Mouse (Mus musculus): Measurements from ENCODE around the gene 2210408I21Rik. TPM values are rescaled to one million over a fixed set of nuclear protein-coding genes. Genes with fewer than 3 reads are reported as not detected.

Gene 2210408I21Rik
- polyA plus RNA-seq, 1 experiment from 2014 or later, result 13.7 TPM

DNA sequence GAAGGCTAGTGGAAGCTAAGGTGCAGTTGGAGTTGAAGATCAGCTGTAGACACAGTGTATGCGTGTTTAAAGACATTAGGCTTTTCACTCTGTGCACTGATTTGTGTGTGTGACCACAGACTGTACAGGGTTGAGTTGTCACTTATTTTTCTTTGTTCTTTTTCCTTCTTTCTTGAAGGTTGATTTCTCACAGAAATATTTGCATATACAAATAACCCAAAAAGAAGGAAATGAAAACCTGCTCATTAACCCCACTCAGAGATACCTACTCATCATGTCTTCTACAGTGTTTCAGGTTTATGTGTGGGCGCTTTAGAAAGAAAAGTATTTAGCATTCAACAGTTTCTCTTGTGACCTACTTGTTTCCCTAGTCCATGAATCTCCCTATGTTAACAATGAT is 5.5 kb downstream of the 2210408I21Rik start:
- Histone ChIP-seq H3K27me3 (ENCODE audit: control insufficient read depth, insufficient read depth, low read length) (no peaks in the 10 kb centered on the region), H3K27ac (replicated peaks; ENCODE audit: low read depth, low read length) (no peak overlapping the region), H3K4me3 (ENCODE audit: low read depth, low read length) (no peak overlapping the region), H3K4me2 (ENCODE audit: low read depth, low read length) (no peak overlapping the region), H3K4me1 (ENCODE audit: control insufficient read depth, insufficient read depth, low read length) (no peaks in the 10 kb centered on the region), H3K9ac (replicated peaks; ENCODE audit: low read length) (no peak overlapping the region), H3K9me3 (replicated peaks; ENCODE audit: control insufficient read depth, low read length) (no peaks in the 10 kb centered on the region), H3K36me3 (replicated peaks; ENCODE audit: control insufficient read depth, insufficient read depth, low read depth, low read length) (no peaks in the 10 kb centered on the region)
- ATAC-seq (replicated peaks; ENCODE audit: insufficient number of reproducible peaks, low FRiP score, low TSS enrichment, low read depth) (no peak), DNase-seq (ENCODE audit: low spot score) (no peak)
- 90% methylated on average over 2 of the region's 2 CpGs for WGBS

DNA sequence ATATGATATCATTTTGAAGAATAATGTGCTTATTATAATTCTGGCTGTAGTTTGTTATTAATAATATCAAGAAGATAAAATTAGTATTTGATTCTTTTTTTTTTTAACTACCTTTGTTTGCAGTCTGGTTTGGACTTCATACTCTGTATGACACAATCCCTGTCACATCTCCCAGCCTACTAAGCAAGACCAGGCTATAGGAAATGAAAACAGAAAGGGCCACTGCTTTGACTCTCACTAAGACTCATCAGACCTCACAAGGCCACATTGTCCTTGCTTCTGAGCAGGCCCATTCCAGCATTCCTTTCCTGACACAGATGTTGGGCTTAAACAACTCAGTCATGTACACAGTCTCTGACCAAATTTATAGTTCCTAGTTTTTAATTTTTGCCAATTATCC is 42.6 kb downstream of the 2210408I21Rik start:
- H3K27ac ChIP-seq (replicated peaks; ENCODE audit: low read depth, low read length), result no peak overlapping the region
- H3K36me3 ChIP-seq (replicated peaks; ENCODE audit: control insufficient read depth, insufficient read depth, low read depth, low read length), result no peaks in the 10 kb centered on the region
- no peaks in the 10 kb centered on the region for H3K9me3 ChIP-seq (replicated peaks; ENCODE audit: control insufficient read depth, low read length)
- ATAC-seq (replicated peaks; ENCODE audit: insufficient number of reproducible peaks, low FRiP score, low TSS enrichment, low read depth), result no peak
- DNase-seq (ENCODE audit: low spot score), result no peak
- H3K9ac ChIP-seq (replicated peaks; ENCODE audit: low read length), result no peak overlapping the region
- no peak overlapping the region for H3K4me3 ChIP-seq (ENCODE audit: low read depth, low read length)
- no peaks in the 10 kb centered on the region for H3K4me1 ChIP-seq (ENCODE audit: control insufficient read depth, insufficient read depth, low read length)
- no peaks in the 10 kb centered on the region for H3K27me3 ChIP-seq (ENCODE audit: control insufficient read depth, insufficient read depth, low read length)
- H3K4me2 ChIP-seq (ENCODE audit: low read depth, low read length), result no peak overlapping the region

DNA sequence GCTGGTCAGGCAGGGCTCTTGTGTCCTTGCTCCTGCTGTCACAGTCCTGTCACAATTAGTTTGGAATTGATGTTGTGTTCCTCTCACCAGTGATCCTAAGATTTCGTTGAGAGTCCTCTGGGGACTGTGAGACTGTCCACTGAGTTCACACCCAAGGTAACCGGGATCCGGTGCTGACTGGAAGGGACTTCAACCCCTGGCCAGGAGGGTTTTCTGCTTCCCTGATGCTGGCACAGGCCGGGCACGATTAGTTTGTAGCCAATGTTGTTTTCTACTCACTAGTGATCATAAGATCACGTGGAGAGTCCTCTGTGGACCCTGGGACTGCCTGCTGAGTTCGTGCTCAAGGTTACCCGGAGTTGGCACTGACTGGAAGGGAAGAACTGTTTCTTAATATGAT is 55.3 kb downstream of the 2210408I21Rik start:
- Histone ChIP-seq H3K4me1 (ENCODE audit: control insufficient read depth, insufficient read depth, low read length) (no peaks in the 10 kb centered on the region), H3K9me3 (replicated peaks; ENCODE audit: control insufficient read depth, low read length) (no peaks in the 10 kb centered on the region), H3K9ac (replicated peaks; ENCODE audit: low read length) (no peak overlapping the region), H3K27ac (replicated peaks; ENCODE audit: low read depth, low read length) (no peak overlapping the region), H3K4me3 (ENCODE audit: low read depth, low read length) (no peak overlapping the region), H3K4me2 (ENCODE audit: low read depth, low read length) (no peak overlapping the region), H3K27me3 (ENCODE audit: control insufficient read depth, insufficient read depth, low read length) (no peaks in the 10 kb centered on the region), H3K36me3 (replicated peaks; ENCODE audit: control insufficient read depth, insufficient read depth, low read depth, low read length) (no peaks in the 10 kb centered on the region)
- DNase-seq (ENCODE audit: low spot score), result no peak
- 89% methylated on average over 8 of the region's 8 CpGs for WGBS
- ATAC-seq (replicated peaks; ENCODE audit: insufficient number of reproducible peaks, low FRiP score, low TSS enrichment, low read depth), result no peak

DNA sequence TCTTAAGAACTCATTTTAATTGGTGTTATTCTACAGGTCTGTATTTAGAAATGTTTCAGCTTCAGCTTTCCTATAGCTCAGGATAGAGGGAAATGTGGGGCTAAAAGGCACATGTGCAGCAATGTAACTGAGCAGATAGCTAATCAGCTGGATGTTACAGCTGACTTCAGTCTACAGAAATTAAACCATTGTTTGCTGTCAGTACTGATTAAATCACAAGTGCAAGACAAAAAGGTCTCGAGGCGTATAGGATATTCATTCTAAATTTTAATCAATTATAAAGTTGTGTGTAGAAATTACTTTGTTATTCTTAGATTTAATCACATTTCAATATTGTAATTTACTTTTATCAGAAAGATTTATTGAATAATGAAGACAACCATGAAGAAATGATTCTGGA is 56.9 kb downstream of the 2210408I21Rik start:
- WGBS, result 66% methylated on average over 2 of the region's 2 CpGs
- Histone ChIP-seq H3K36me3 (replicated peaks; ENCODE audit: control insufficient read depth, insufficient read depth, low read depth, low read length) (no peaks in the 10 kb centered on the region), H3K27me3 (ENCODE audit: control insufficient read depth, insufficient read depth, low read length) (no peaks in the 10 kb centered on the region), H3K27ac (replicated peaks; ENCODE audit: low read depth, low read length) (no peak overlapping the region), H3K4me2 (ENCODE audit: low read depth, low read length) (no peak overlapping the region), H3K9me3 (replicated peaks; ENCODE audit: control insufficient read depth, low read length) (no peaks in the 10 kb centered on the region), H3K4me1 (ENCODE audit: control insufficient read depth, insufficient read depth, low read length) (no peaks in the 10 kb centered on the region), H3K9ac (replicated peaks; ENCODE audit: low read length) (no peak overlapping the region), H3K4me3 (ENCODE audit: low read depth, low read length) (no peak overlapping the region)
- DNase-seq (ENCODE audit: low spot score), result no peak
- no peak for ATAC-seq (replicated peaks; ENCODE audit: insufficient number of reproducible peaks, low FRiP score, low TSS enrichment, low read depth)

DNA sequence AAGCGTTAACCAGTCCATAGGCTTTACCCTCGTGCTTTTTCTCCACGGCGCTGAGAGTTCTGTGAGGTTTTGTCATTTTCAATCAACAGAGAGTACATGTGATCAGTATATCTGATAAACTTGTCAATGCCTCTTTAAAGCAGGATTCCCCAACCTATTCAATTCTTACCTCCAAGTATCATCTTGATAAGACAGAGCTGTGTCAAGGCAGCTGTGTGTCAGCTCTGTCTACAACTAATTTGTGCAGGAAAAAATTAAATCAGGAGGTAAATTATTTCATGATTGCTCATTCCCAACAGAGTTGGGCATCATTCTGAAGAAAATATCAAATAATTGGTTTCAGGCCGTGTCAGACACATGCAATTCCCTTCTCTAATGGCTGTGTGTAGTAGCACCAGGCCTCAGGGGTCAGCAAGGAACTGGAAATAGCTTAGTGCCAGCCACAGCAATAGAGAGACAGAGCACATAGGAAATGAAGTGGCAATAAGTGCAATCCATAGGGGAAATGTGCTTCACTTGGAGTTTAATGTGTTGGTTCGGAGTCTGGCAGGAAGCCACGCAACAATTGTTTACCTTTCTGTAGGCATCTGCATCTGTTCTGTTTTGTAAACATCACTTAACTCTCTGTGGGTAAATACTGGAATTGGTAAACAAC is 73.6 kb downstream of the 2210408I21Rik start:
- ATAC-seq (replicated peaks; ENCODE audit: insufficient number of reproducible peaks, low FRiP score, low TSS enrichment, low read depth) (no peak), DNase-seq (ENCODE audit: low spot score) (peak; percentile 1)
- Histone ChIP-seq H3K9ac (replicated peaks; ENCODE audit: low read length) (no peak overlapping the region), H3K36me3 (replicated peaks; ENCODE audit: control insufficient read depth, insufficient read depth, low read depth, low read length) (no peaks in the 10 kb centered on the region), H3K27ac (replicated peaks; ENCODE audit: low read depth, low read length) (no peak overlapping the region), H3K9me3 (replicated peaks; ENCODE audit: control insufficient read depth, low read length) (no peaks in the 10 kb centered on the region), H3K4me1 (ENCODE audit: control insufficient read depth, insufficient read depth, low read length) (no peaks in the 10 kb centered on the region), H3K4me3 (ENCODE audit: low read depth, low read length) (no peak overlapping the region), H3K4me2 (ENCODE audit: low read depth, low read length) (no peak overlapping the region), H3K27me3 (ENCODE audit: control insufficient read depth, insufficient read depth, low read length) (no peaks in the 10 kb centered on the region)
- 64% methylated on average over 7 of the region's 7 CpGs for WGBS

DNA sequence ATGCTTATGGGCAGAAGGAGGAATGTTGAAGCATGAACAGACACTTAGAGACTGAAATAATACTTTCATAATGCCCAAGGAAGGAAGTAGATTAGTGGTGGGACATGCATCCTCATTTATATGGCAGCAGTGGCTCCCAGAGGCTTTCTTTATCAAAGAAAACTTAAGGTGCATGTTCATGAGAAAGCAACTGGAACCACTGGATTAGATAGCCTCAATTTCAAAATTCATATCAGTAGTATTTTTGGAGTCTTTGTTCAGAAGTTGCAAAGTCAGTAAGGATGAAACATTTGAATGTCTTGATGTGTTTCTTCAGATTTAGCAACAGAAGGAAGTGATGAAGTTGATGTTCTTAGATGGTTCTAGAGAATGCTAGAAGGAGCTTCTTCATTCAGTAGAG is 77.9 kb downstream of the 2210408I21Rik start:
- H3K9ac ChIP-seq (replicated peaks; ENCODE audit: low read length), result no peak overlapping the region
- H3K36me3 ChIP-seq (replicated peaks; ENCODE audit: control insufficient read depth, insufficient read depth, low read depth, low read length), result no peaks in the 10 kb centered on the region
- H3K4me3 ChIP-seq (ENCODE audit: low read depth, low read length), result no peak overlapping the region
- H3K4me2 ChIP-seq (ENCODE audit: low read depth, low read length), result no peak overlapping the region
- H3K27ac ChIP-seq (replicated peaks; ENCODE audit: low read depth, low read length), result no peak overlapping the region
- H3K4me1 ChIP-seq (ENCODE audit: control insufficient read depth, insufficient read depth, low read length), result no peaks in the 10 kb centered on the region
- DNase-seq (ENCODE audit: low spot score) (no peak), ATAC-seq (replicated peaks; ENCODE audit: insufficient number of reproducible peaks, low FRiP score, low TSS enrichment, low read depth) (no peak)
- H3K9me3 ChIP-seq (replicated peaks; ENCODE audit: control insufficient read depth, low read length), result no peaks in the 10 kb centered on the region
- no peaks in the 10 kb centered on the region for H3K27me3 ChIP-seq (ENCODE audit: control insufficient read depth, insufficient read depth, low read length)

DNA sequence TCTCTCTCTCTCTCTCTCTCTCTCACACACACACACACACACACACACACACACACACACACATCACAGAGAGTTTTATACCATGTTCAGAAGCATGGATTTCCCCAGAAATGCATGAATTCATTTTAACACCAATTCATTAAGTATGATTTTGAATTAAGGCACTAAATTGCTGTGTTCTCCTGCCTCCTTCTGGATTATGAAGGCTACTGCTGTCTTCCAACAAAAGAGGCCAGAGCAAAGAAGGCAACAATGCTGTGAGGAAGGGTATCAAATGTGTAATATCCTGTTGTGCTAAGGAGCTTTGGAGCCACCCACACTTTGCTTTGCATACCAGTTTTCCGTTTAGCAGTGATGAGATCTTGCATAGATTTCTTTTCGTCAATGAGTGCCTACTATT is 80.1 kb downstream of the 2210408I21Rik start:
- Histone ChIP-seq H3K36me3 (replicated peaks; ENCODE audit: control insufficient read depth, insufficient read depth, low read depth, low read length) (no peaks in the 10 kb centered on the region), H3K4me3 (ENCODE audit: low read depth, low read length) (no peak overlapping the region), H3K27ac (replicated peaks; ENCODE audit: low read depth, low read length) (no peak overlapping the region), H3K9me3 (replicated peaks; ENCODE audit: control insufficient read depth, low read length) (no peaks in the 10 kb centered on the region), H3K9ac (replicated peaks; ENCODE audit: low read length) (no peak overlapping the region), H3K27me3 (ENCODE audit: control insufficient read depth, insufficient read depth, low read length) (no peaks in the 10 kb centered on the region), H3K4me1 (ENCODE audit: control insufficient read depth, insufficient read depth, low read length) (no peaks in the 10 kb centered on the region), H3K4me2 (ENCODE audit: low read depth, low read length) (no peak overlapping the region)
- 81% methylated on average over 2 of the region's 2 CpGs for WGBS
- ATAC-seq (replicated peaks; ENCODE audit: insufficient number of reproducible peaks, low FRiP score, low TSS enrichment, low read depth) (no peak), DNase-seq (ENCODE audit: low spot score) (no peak)

DNA sequence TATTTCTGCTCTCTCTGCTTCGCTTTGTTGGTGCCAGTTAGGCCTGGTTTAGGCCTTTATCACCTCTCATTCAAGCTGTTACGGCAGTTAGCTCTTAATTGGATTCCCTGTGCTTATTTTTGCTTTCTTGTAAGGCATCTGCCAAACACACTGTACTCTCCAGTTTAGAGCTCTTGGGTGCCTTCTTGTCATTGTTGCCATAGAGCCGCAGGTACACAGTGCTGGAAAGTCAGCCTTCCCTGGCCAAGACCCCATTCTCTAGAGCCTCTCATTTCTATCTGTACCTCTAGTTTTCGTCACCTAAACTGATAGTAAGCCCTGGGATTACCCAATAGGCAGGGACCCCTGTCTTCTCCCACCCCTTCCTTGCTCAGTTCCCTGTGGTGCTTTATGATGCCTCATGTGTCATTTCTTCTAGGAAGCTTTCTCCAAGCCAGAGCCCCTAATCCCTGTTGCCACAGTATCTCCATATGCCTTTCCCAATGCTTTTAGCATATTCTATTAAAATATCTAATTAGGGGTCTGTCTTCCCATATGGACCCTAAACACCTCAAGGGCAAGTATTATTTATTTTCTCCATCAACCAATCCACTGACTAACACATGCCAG is 82.4 kb downstream of the 2210408I21Rik start:
- Histone ChIP-seq H3K4me1 (ENCODE audit: control insufficient read depth, insufficient read depth, low read length) (no peaks in the 10 kb centered on the region), H3K4me3 (ENCODE audit: low read depth, low read length) (no peak overlapping the region), H3K9me3 (replicated peaks; ENCODE audit: control insufficient read depth, low read length) (no peaks in the 10 kb centered on the region), H3K36me3 (replicated peaks; ENCODE audit: control insufficient read depth, insufficient read depth, low read depth, low read length) (no peaks in the 10 kb centered on the region), H3K9ac (replicated peaks; ENCODE audit: low read length) (no peak overlapping the region), H3K27ac (replicated peaks; ENCODE audit: low read depth, low read length) (no peak overlapping the region), H3K4me2 (ENCODE audit: low read depth, low read length) (no peak overlapping the region), H3K27me3 (ENCODE audit: control insufficient read depth, insufficient read depth, low read length) (no peaks in the 10 kb centered on the region)
- WGBS, result 83% methylated on average over 4 of the region's 4 CpGs
- ATAC-seq (replicated peaks; ENCODE audit: insufficient number of reproducible peaks, low FRiP score, low TSS enrichment, low read depth), result no peak
- DNase-seq (ENCODE audit: low spot score), result no peak

Data from embryonic facial prominence, embryonic 11.5 days (tissue).